Mouse (Mus musculus) cortical plate, adult 2 months (tissue): ENCODE data around the gene Prl3c1. TPM values are rescaled to one million over a fixed set of nuclear protein-coding genes. Genes with fewer than 3 reads are reported as not detected.
"Not testable (repeated sequence)": the region's sequence is repeated elsewhere in the genome, so short reads cannot be mapped to it uniquely, and the experiment has no call there.

ENCODE experiments used
- H3K27ac ChIP-seq: fragments of 200-500 bp; 2 replicates; pipeline ENCODE4 v1.5.1; 2012; ENCODE audit warnings: low read length, control low read depth, inconsistent platforms; ENCODE audit not compliant: insufficient read depth
- H3K4me1 ChIP-seq: fragments of 200-500 bp; 2 replicates; pipeline ENCODE4 v1.6.1; 2011; ENCODE audit warnings: low read length; ENCODE audit not compliant: control insufficient read depth, insufficient read depth
- H3K4me3 ChIP-seq: fragments of 200-500 bp; 2 replicates; pipeline ENCODE4 v1.5.1; 2011; ENCODE audit warnings: mild to moderate bottlenecking, low read length, control low read depth; ENCODE audit not compliant: insufficient read depth
- CTCF ChIP-seq: fragments of 200-500 bp; IDR thresholded peaks from 2 replicates; pipeline ENCODE4 v1.5.1; 2011; ENCODE audit warnings: mild to moderate bottlenecking, control low read depth, low read length; ENCODE audit not compliant: insufficient read depth; ENCODE audit errors: extremely low read depth
- POLR2A ChIP-seq: fragments of 200-500 bp; IDR thresholded peaks from 2 replicates; pipeline ENCODE4 v1.6.1; 2011; ENCODE audit warnings: mild to moderate bottlenecking, low read length, control low read depth; ENCODE audit not compliant: insufficient read depth; ENCODE audit errors: extremely low read depth
- polyA plus RNA-seq: library from polyadenylated mRNA; depleted of rRNA; stranded (reverse); fragments of >200 nt; gene quantifications from 2 replicates; pipeline ENCODE4 v1.2.3, GENCODE M21; 2012; rRNA removed

The Prl3c1 gene
- polyA plus RNA-seq, result not detected in 2 replicates

GRCm38 (mm10) chr13:27196359-27196758 lies at the start of gene Prl3c1:
Prl3c1 (plus strand) TSS chr13:27196659.
- no peak within 1 kb of the TSS for H3K4me3 ChIP-seq
- H3K27ac ChIP-seq, result no peak within 1 kb of the TSS
- TF ChIP-seq POLR2A (no peak), CTCF (no peak)

DNA sequence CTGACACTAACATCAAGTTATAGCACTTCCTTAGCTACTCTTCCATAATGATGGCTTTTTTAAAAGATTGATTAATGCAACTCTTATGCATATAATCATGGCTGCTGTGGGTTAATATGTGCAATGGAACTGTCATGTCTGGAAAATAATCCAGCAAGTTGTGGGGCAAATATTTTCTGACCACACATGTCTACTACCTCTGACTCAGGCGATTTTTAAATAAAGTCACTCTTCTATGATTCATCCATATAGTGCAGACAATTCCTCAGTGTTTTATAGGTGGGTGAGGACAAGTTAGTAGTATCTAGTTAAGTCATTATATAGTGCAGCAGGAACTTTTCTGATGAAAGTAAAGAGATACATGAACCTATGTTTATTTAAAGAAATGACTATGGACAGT lies 48.2 kb upstream of the Prl3c1 start:
- Histone ChIP-seq H3K4me1 (no peaks in the 10 kb centered on the region), H3K27ac (no peak overlapping the region), H3K4me3 (no peak overlapping the region)
- TF ChIP-seq CTCF, result no peak
- TF ChIP-seq POLR2A, result no peak

More at GRCm38 (mm10) chr13:27196359-27196758, at the start of gene Prl3c1:
- H3K4me1 ChIP-seq, result no peaks in the 10 kb centered on the region

- H3K27ac ChIP-seq, H3K4me3 ChIP-seq, H3K4me1 ChIP-seq: not testable (repeated sequence)
These were observed 40.0 kb upstream of the Prl3c1 start, which contains the start of gene Prl3d3 for GRCm38 (mm10) chr13:27156490-27156889. Prl3d3 (plus strand) TSS chr13:27156790.

- H3K4me1 ChIP-seq, result no peaks in the 10 kb centered on the region
- H3K4me3 ChIP-seq, result no peak within 1 kb of the TSS
- TF ChIP-seq POLR2A, result no peak
- TF ChIP-seq CTCF, result no peak
- no peak within 1 kb of the TSS for H3K27ac ChIP-seq
These were observed 45.1 kb downstream of the Prl3c1 start, which contains the start of gene Prl3b1 for GRCm38 (mm10) chr13:27241547-27241946. Prl3b1 (plus strand) TSS chr13:27241847.

Other genes starting within 250 kb of the Prl3c1 start
- 0.15 TPM in 1 of 2 replicates, not detected in the other for gene Prl, start 139.1 kb upstream of the Prl3c1 start, polyA plus RNA-seq
- gene Prl3d1, start 102.5 kb upstream of the Prl3c1 start, polyA plus RNA-seq, result not detected in 2 replicates
- gene Prl3d2, start 75.0 kb upstream of the Prl3c1 start, polyA plus RNA-seq, result not detected in 2 replicates
- gene Prl3d3, start 39.9 kb upstream of the Prl3c1 start, polyA plus RNA-seq, result not detected in 2 replicates
- 0.17 and 0.21 TPM in 2 replicates for gene Prl3b1, start 45.2 kb downstream of the Prl3c1 start, polyA plus RNA-seq
- gene Prl3a1, start 62.8 kb downstream of the Prl3c1 start, polyA plus RNA-seq, result not detected in 2 replicates
- gene Prl6a1, start 116.0 kb downstream of the Prl3c1 start, polyA plus RNA-seq, result not detected in 2 replicates
- gene Prl8a2, start 149.0 kb downstream of the Prl3c1 start, polyA plus RNA-seq, result 0.11 TPM in 1 of 2 replicates, not detected in the other
- not detected in 2 replicates for gene Prl2b1, start 194.2 kb downstream of the Prl3c1 start, polyA plus RNA-seq
- gene Prl8a6, start 242.0 kb downstream of the Prl3c1 start, polyA plus RNA-seq, result not detected in 2 replicates